Comparison of ENCODE assay signal across 7 mouse cellular contexts in the genomic region with DNA sequence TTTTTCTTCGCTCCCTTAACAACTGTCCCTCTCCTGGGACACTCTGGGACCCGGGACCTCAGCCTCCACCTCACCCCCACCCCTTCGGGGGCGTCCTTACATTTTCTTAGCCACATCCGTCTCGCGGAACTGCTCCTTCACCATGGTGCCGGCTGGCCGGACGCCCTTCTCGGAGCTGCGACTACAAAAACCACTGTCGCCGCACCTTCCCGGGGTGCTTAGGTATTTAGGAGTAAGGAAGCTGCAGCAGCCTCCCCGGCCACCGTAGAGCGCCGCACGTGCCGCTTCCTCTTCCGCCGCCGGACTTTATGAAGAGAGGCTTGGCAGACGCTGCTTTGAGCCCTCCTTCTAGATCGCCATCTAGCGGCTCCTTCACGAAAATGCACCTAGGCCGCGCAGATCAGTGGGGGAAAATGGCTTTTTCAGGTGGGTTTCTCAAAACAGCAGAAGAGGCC. TPM values are rescaled to one million over a fixed set of nuclear protein-coding genes. Genes with fewer than 3 reads are reported as not detected.
DNase-seq lines count a peak whose midpoint lies in the region; ATAC-seq lines count a peak whose summit lies in the region.

Gene Polr3a, minus strand, starts transcription at position 286 of the 455 bp plus-strand sequence.
Gene Rps24, plus strand, starts transcription at position 353 of the 455 bp plus-strand sequence.

- ATAC-seq in intestine, embryonic 16.5 days, result peak; percentile 64
- peak; percentile 67 for ATAC-seq in midbrain, embryonic 11.5 days (ENCODE audit: low FRiP score)

- peak within 1 kb of the TSS; percentile 73 for H3K4me3 ChIP-seq in intestine, embryonic 16.5 days (ENCODE audit: low read length)
- peak within 1 kb of the TSS; percentile 84 for H3K4me3 ChIP-seq in midbrain, embryonic 11.5 days (ENCODE audit: low read depth, low read length)

- DNase-seq in adrenal gland, adult 2 months, result peak; percentile 93
- DNase-seq in embryo, embryonic 11.5 days (ENCODE audit: low read depth, low spot score), result peak; percentile 85
- DNase-seq in gastrocnemius, postnatal 36 days, result peak; percentile 80 to 83
- DNase-seq in left cerebral cortex, postnatal 36 days (ENCODE audit: low spot score in 2 of 2), result peak; percentile 91 to 92
- peak; percentile 99 for DNase-seq in midbrain, embryonic 11.5 days (ENCODE audit: low spot score, missing footprints)
- DNase-seq in skeletal muscle tissue, adult 2 months (ENCODE audit: low read depth, low spot score), result peak; percentile 91

- WGBS in intestine, embryonic 16.5 days, result under 1% methylated on average over 30 of the region's 30 CpGs
- WGBS in midbrain, embryonic 11.5 days, result under 1% methylated on average over 30 of the region's 30 CpGs

- H3K4me1 ChIP-seq in intestine, embryonic 16.5 days (ENCODE audit: control insufficient read depth, insufficient read depth, low read length), result peaks cover 10% of the 10 kb centered on the region
- H3K4me1 ChIP-seq in midbrain, embryonic 11.5 days (ENCODE audit: control insufficient read depth, insufficient read depth, low read length), result peaks cover 11% of the 10 kb centered on the region

- peak within 1 kb of the TSS; percentile 77 for H3K4me2 ChIP-seq in intestine, embryonic 16.5 days (ENCODE audit: low read depth, low read length)
- peak within 1 kb of the TSS; percentile 66 for H3K4me2 ChIP-seq in midbrain, embryonic 11.5 days

- H3K36me3 ChIP-seq in intestine, embryonic 16.5 days (ENCODE audit: control insufficient read depth, insufficient read depth, low read length), result peaks cover 7% of the 10 kb centered on the region; the same call in 1 of the 2 replicates
- H3K36me3 ChIP-seq in midbrain, embryonic 11.5 days (ENCODE audit: control insufficient read depth, insufficient read depth, low read length), result 0 out of 2 replicates have a peak, but pooled peaks cover 7% of the 10 kb centered on the region

- H3K9me3 ChIP-seq in intestine, embryonic 16.5 days (ENCODE audit: control insufficient read depth, low read length), result no peaks in the 10 kb centered on the region
- H3K9me3 ChIP-seq in midbrain, embryonic 11.5 days (ENCODE audit: control insufficient read depth, low read length), result no peaks in the 10 kb centered on the region

- H3K27ac ChIP-seq in intestine, embryonic 16.5 days (ENCODE audit: low read length), result peak within 1 kb of the TSS; percentile 69
- H3K27ac ChIP-seq in midbrain, embryonic 11.5 days (ENCODE audit: low read depth, low read length), result no peak within 1 kb of the TSS

- no peaks in the 10 kb centered on the region for H3K27me3 ChIP-seq in intestine, embryonic 16.5 days (replicated peaks; ENCODE audit: control insufficient read depth, insufficient read depth, low read length)
- no peaks in the 10 kb centered on the region for H3K27me3 ChIP-seq in midbrain, embryonic 11.5 days (ENCODE audit: control insufficient read depth, insufficient read depth, low read length)

- peak within 1 kb of the TSS; percentile 91 for H3K9ac ChIP-seq in intestine, embryonic 16.5 days (ENCODE audit: low read depth, low read length)
- H3K9ac ChIP-seq in midbrain, embryonic 11.5 days (ENCODE audit: low read length), result peak within 1 kb of the TSS; percentile 81

- intact Hi-C loops in gastrocnemius, postnatal 36 days (cut with DNase I), result no loop called here
- intact Hi-C loops in left cerebral cortex, postnatal 36 days (cut with DNase I), result no loop called here

RNA-seq across cellular contexts. Expression of gene Polr3a, which starts in this region (rescaled TPM):
- 10 to 100 TPM; 15.2 to 18.2 TPM for total RNA-seq in adrenal gland, adult 2 months (2021)
- polyA plus RNA-seq in adrenal gland, adult 2 months (2012; rRNA removed), result 2.6 and 4.1 TPM in 2 replicates
- total RNA-seq in gastrocnemius, postnatal 36 days (2021), result 1 to 10 TPM; 6.2 to 9.0 TPM
- polyA plus RNA-seq in intestine, embryonic 16.5 days (2015; fragmentation: Nextera tagmentation; extraction: Ambion mirVana), result 14.2 and 15.3 TPM in 2 replicates
- 10 to 100 TPM; 38.3 to 39.2 TPM for total RNA-seq in left cerebral cortex, postnatal 36 days (2021)
- 17.6 and 17.9 TPM in 2 replicates for polyA plus RNA-seq in midbrain, embryonic 11.5 days (2014; fragmentation: Nextera tagmentation; extraction: Ambion mirVana)

RNA-seq across cellular contexts. Expression of gene Rps24, which starts in this region (rescaled TPM):
- total RNA-seq in adrenal gland, adult 2 months (2021), result 1,000 to 10,000 TPM; 1,786 to 2,185 TPM
- 71.2 and 105 TPM in 2 replicates for polyA plus RNA-seq in adrenal gland, adult 2 months (2012; rRNA removed)
- 100 to 1,000 TPM; 605 to 696 TPM for total RNA-seq in gastrocnemius, postnatal 36 days (2021)
- 685 and 745 TPM in 2 replicates for polyA plus RNA-seq in intestine, embryonic 16.5 days (2015; fragmentation: Nextera tagmentation; extraction: Ambion mirVana)
- total RNA-seq in left cerebral cortex, postnatal 36 days (2021), result 100 to 1,000 TPM; 665 to 675 TPM
- polyA plus RNA-seq in midbrain, embryonic 11.5 days (2014; fragmentation: Nextera tagmentation; extraction: Ambion mirVana), result 1,094 and 1,112 TPM in 2 replicates
